Mouse (Mus musculus): ENCODE data around the gene Tex45. TPM values are rescaled to one million over a fixed set of nuclear protein-coding genes. Genes with fewer than 3 reads are reported as not detected.

Gene Tex45
- not detected for polyA plus RNA-seq (2017; shearing (Covaris generic))

DNA sequence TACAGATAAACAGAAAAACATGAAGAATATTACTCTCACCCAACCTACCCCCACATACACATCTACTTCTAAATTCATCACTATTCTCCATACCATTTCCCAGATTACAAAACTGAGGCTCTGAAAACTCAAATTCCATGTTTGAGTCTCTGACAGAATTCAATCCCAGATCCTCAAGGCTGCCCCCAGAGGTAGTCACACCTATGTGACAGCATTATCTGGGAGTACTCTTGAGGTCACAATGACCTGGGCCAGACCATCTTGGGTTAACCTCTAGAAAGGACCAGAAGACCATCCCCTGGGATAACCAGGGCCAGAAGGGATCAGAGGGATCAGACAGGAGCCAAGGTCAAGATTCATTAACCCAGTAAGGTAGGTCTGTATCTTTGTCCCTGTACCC lies at the start of gene Tex45:
Gene Tex45, plus strand, starts transcription at position 301 of the 400 bp plus-strand sequence.

DNA sequence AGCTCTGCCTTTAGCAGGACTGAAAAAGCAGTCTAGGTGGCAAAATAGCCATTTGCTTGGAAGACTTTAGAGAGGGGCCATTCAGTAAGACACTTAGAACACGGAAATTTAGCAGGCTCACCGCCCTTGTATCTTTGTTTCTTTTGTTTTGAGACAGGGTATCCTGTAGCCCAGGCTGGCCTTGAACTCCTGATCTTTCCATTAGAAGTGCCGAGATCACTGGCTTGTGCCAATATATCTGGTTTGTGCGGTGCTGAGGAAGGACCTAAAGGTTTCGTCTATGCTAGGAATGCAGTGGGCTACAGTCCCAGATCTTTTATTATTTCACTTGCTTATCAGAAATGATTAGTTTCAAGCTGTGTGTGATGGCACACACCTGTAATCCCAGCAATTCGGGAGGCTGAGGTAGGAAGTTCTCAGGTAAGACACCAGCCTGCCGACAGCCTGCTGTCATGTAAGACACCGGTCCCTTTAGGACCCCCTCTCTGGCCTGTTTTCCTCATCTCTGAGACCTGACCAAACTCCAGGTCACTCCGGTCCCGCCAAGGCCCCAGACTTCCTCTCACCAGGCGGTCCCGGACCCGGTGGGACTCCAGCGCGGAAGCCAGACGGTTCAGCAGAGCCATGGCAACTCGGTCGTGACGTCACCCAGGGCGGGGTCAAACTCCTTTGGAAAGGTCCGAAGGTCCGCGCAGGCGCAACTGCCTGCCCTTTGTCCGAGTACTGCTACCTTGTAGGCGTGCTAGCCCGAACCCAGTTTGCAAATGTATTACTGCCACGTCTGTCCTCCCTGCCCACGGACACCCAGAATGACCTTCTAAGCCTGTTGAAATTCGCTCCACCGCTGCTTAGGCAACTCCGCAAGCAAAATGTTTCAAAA lies 3.4 kb upstream of the Tex45 start, which contains the start of gene Pex11g:
Gene Pex11g, minus strand, starts transcription at position 675 of the 880 bp plus-strand sequence.

DNA sequence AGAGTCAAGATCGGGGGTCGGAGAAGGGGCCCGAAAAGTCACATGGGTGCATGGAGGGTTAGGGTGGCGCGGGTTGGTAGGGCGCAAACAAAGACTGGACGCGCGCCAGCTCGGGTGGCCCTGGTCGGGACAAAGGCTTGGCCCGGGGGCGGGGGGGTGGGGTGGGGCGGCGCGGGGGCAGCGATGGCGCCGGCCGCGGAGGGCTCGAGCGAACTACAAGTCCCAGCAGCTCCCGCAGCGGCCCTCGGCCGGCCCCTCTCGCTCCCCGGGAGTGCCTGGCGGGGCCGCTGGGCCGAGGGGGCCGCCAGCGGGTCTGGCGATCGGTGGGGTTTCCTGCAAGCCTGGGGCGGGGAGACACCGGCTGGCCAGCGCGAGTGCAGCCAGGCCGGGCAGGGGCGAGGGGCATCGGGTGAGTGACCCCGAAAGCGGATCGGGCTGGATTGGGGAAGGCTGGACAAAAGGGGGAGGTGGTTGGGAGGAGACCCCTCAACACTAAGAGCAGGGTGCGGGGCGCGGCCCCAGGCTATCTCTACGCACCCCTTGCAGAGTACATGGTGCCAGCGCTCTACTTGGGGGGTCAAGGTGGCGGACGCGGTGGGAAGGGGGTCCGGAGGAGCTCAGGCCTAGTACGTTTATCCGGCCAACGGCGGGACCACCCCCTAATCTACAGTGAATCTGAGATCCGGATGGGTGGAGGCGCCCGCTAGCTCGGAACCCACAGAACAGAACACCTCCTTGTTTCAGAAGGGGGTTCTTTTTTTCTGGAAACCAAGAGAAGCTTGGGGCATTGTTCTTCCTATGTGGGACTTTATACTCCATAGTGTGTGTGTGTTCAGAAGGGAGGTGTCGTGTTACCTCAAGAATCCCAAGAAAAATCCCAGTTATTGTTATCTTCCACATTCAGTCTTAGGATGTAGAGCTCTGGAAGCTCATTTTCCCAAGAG lies 22.5 kb downstream of the Tex45 start, which contains the start of gene Zfp358:
Gene Zfp358, plus strand, starts transcription at position 238 of the 944 bp plus-strand sequence.

DNA sequence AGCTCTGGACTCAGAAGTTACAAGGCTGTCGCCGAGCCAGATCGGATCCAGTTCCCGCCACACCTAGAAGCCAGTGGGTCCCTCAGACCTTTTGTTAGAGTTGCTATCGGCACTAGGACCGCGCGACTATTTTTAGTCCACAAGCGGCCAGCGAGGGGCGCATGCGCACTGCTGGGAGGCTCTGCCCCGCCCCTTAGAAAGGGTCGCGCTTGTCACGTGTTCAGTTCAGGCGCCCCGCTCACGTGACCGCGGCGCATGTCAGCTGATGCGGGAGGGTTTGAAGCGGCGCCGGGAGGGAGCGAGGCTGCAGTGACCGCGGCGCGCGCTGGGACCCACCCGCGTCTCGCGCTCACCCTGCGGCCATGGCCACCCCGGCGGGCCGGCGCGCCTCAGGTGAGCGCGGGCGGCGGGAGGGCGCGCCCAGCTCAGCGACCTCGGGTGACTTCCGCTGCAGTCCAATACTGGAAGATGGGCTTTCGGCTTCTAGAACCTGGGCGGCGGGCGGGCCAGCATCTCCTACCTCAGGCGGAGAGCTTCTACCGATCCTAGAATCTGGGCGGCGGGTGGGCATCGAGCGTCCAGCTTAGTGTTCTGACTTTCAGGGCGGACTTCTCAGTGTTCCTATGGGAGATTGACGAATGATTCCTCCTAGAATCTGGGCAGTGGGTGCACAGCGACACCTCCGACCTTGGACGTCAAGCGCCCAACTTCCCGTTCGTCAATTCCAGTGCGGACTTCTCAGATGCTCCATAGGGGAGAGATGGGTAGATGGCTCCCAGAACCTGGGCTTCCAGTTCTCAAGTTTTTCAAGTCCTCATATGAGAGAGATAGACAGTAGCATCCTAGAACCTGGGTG lies 29.8 kb downstream of the Tex45 start, which contains the start of gene Mcoln1:
Gene Mcoln1, plus strand, starts transcription at position 223 of the 856 bp plus-strand sequence.

DNA sequence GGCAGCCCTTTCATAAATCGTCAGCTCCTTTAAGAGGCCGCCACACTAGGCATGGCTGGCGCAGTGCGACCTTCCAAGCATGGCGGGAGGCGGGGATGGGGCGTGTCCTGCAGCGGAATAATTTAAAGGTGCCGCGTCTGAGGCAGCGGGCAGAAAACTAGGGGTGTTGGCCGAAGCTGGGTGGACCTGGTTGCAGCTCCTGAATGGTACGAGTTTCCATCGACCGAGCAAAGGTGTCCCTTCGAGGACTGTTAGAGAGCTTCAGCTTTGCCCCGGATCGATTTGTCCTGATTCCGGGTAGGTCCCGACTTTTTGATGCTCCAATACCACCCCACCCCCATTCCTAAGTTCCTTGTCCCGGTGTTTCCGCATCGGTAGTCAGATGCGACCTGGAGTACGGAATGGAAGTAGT lies 44.6 kb downstream of the Tex45 start, which contains the start of gene Pnpla6:
Gene Pnpla6, plus strand, starts transcription at position 125 of the 412 bp plus-strand sequence.

Other genes with a start within 250 kb of the Tex45 start
- gene Insr, start 191.2 kb upstream of the Tex45 start, polyA plus RNA-seq (2017; shearing (Covaris generic)) = 44.0 TPM
- gene A430078G23Rik, start 117.4 kb upstream of the Tex45 start, polyA plus RNA-seq (2017; shearing (Covaris generic)) = 167 TPM
- 127 TPM for gene Arhgef18, start 77.9 kb upstream of the Tex45 start, polyA plus RNA-seq (2017; shearing (Covaris generic))
- gene Pex11g, start 3.2 kb upstream of the Tex45 start, polyA plus RNA-seq (2017; shearing (Covaris generic)) = 2.6 TPM
- 3.8 TPM for gene Zfp358, start 22.3 kb downstream of the Tex45 start, polyA plus RNA-seq (2017; shearing (Covaris generic))
- 131 TPM for gene Mcoln1, start 29.6 kb downstream of the Tex45 start, polyA plus RNA-seq (2017; shearing (Covaris generic))
- 27.4 TPM for gene Pnpla6, start 44.5 kb downstream of the Tex45 start, polyA plus RNA-seq (2017; shearing (Covaris generic))
- gene C330021F23Rik, start 97.1 kb downstream of the Tex45 start, polyA plus RNA-seq (2017; shearing (Covaris generic)) = not detected
- gene Camsap3, start 116.4 kb downstream of the Tex45 start, polyA plus RNA-seq (2017; shearing (Covaris generic)) = not detected
- gene Xab2, start 150.5 kb downstream of the Tex45 start, polyA plus RNA-seq (2017; shearing (Covaris generic)) = 121 TPM
- 67.6 TPM for gene Pet100, start 150.7 kb downstream of the Tex45 start, polyA plus RNA-seq (2017; shearing (Covaris generic))
- not detected for gene Pcp2, start 154.7 kb downstream of the Tex45 start, polyA plus RNA-seq (2017; shearing (Covaris generic))
- gene Stxbp2, start 160.1 kb downstream of the Tex45 start, polyA plus RNA-seq (2017; shearing (Covaris generic)) = 200 TPM
- gene Retn, start 184.9 kb downstream of the Tex45 start, polyA plus RNA-seq (2017; shearing (Covaris generic)) = not detected
- gene Mcemp1, start 194.9 kb downstream of the Tex45 start, polyA plus RNA-seq (2017; shearing (Covaris generic)) = not detected
- gene Fcor, start 201.5 kb downstream of the Tex45 start, polyA plus RNA-seq (2017; shearing (Covaris generic)) = not detected
- gene Trappc5, start 205.4 kb downstream of the Tex45 start, polyA plus RNA-seq (2017; shearing (Covaris generic)) = 19.1 TPM
- not detected for gene Fcer2a, start 223.3 kb downstream of the Tex45 start, polyA plus RNA-seq (2017; shearing (Covaris generic))
- not detected for gene Clec4g, start 249.8 kb downstream of the Tex45 start, polyA plus RNA-seq (2017; shearing (Covaris generic))

Data from naive thymus-derived CD4-positive, alpha-beta T cell, adult 5 months (primary cell).